ENCODE assay signal across 22 mouse cellular contexts in genomic region chr12:56522191-56522590, GRCm38 (mm10). TPM values are rescaled to one million over a fixed set of nuclear protein-coding genes. Genes with fewer than 3 reads are reported as not detected.
DNase-seq lines count a peak whose midpoint lies in the region; ATAC-seq and TF ChIP-seq lines count a peak whose summit lies in the region.
"Had no signal": no experiment of that assay in that cellular context is flagged by ENCODE, and none has a peak within 500 bp of the region (broad histone marks: within the 10 kb centered on the region; RNA-seq: fewer than 3 reads in every experiment).

No protein-coding gene starts in this region.

- H3K36me3 ChIP-seq in lung, postnatal 0 days (ENCODE audit: insufficient read depth, low read length): no peaks in the 10 kb centered on the region
- H3K36me3 ChIP-seq: embryonic facial prominence, embryonic 12.5 days; heart, embryonic 15.5 days; hindbrain, embryonic 15.5 days had no signal

- no peak for TF ChIP-seq CTCF in lung, adult 2 months (IDR thresholded peaks at IDR 0.05; ENCODE audit: insufficient read depth, low read length)
- TF ChIP-seq CTCF in lung, postnatal 0 days (IDR thresholded peaks at IDR 0.05): no peak
- TF ChIP-seq CTCF in brain, embryonic 14.5 days (IDR thresholded peaks at IDR 0.05; ENCODE audit: borderline replicate concordance, extremely low read depth, insufficient read depth, insufficient read length): no peak

- H3K27ac ChIP-seq in lung, postnatal 0 days (ENCODE audit: low read length): peak overlapping the region; percentile 84
- H3K27ac ChIP-seq: embryonic facial prominence, embryonic 12.5 days; heart, adult 2 months; heart, embryonic 15.5 days; hindbrain, embryonic 15.5 days had no signal

- H3K9ac ChIP-seq in lung, postnatal 0 days (replicated peaks; ENCODE audit: low read depth): 0 out of 2 replicates have a peak overlapping the region, but pooled peaks have one; percentile 0
- H3K9ac ChIP-seq: embryonic facial prominence, embryonic 12.5 days; forebrain, embryonic 13.5 days; forebrain, postnatal 0 days; heart, embryonic 15.5 days; hindbrain, embryonic 15.5 days had no signal

- no peak for TF ChIP-seq POLR2A in lung, adult 2 months (IDR thresholded peaks at IDR 0.05; ENCODE audit: borderline replicate concordance, extremely low read depth, low read depth, low read length)
- TF ChIP-seq POLR2A in brain, embryonic 14.5 days (IDR thresholded peaks at IDR 0.05; ENCODE audit: borderline replicate concordance, extremely low read depth, insufficient read depth, insufficient read length, poor library complexity, severe bottlenecking): no peak

- peak; percentile 26 for DNase-seq in embryo, embryonic 9.5 days (ENCODE audit: extremely low spot score)
- no peak for DNase-seq in embryo, embryonic 11 days
- peak; percentile 35 for DNase-seq in lung, adult 2 months
- DNase-seq in lung, postnatal 36 days: no peak
- no peak for DNase-seq in lung, postnatal 0 days (ENCODE audit: low spot score)
- DNase-seq in lung, postnatal 14 days: no peak
- DNase-seq in brain, embryonic 14.5 days (ENCODE audit: low read depth): peak; percentile 14
- DNase-seq: adrenal gland, postnatal 10 days; cerebellum, adult 11-12 months; cerebellum, adult 9-10 months; cerebellum, postnatal 25 days; gastrocnemius, postnatal 14 days; heart, adult 2 months; heart, postnatal 14 days had no signal

- H3K9me3 ChIP-seq in lung, postnatal 0 days (ENCODE audit: low read length): no peaks in the 10 kb centered on the region
- H3K9me3 ChIP-seq: embryonic facial prominence, embryonic 12.5 days; forebrain, embryonic 13.5 days; heart, embryonic 15.5 days; hindbrain, embryonic 15.5 days had no signal

- no peak for TF ChIP-seq EP300 in lung, postnatal 0 days (IDR thresholded peaks at IDR 0.05)

- H3K4me1 ChIP-seq in lung, adult 2 months (ENCODE audit: control insufficient read depth, insufficient read depth, low read length): no peaks in the 10 kb centered on the region; the same call in 1 of the 2 replicates
- H3K4me1 ChIP-seq in lung, postnatal 0 days (ENCODE audit: insufficient read depth, low read depth, low read length): no peaks in the 10 kb centered on the region
- H3K4me1 ChIP-seq: forebrain, embryonic 13.5 days; hindbrain, embryonic 15.5 days had no signal

- WGBS in lung, adult 2 months: 27% methylated on average over 4 of the region's 4 CpGs
- WGBS in lung, postnatal 0 days: 24% methylated on average over 4 of the region's 4 CpGs

- H3K27me3 ChIP-seq in lung, postnatal 0 days (replicated peaks; ENCODE audit: insufficient read depth, low read length): peaks cover 17% of the 10 kb centered on the region

- ATAC-seq in lung, postnatal 0 days: no peak
- ATAC-seq: forebrain, embryonic 13.5 days; forebrain, postnatal 0 days had no signal

- H3K4me3 ChIP-seq in lung, adult 2 months (replicated peaks; ENCODE audit: extremely low read depth, low read depth, low read length): no peak overlapping the region
- no peak overlapping the region for H3K4me3 ChIP-seq in lung, postnatal 0 days (ENCODE audit: low read depth, low read length)
- H3K4me3 ChIP-seq: embryonic facial prominence, embryonic 12.5 days; heart, adult 2 months; heart, embryonic 15.5 days; hindbrain, embryonic 15.5 days had no signal

- H3K4me2 ChIP-seq in lung, postnatal 0 days (replicated peaks; ENCODE audit: low read depth, low read length): peak overlapping the region; percentile 29
- H3K4me2 ChIP-seq: embryonic facial prominence, embryonic 12.5 days; heart, embryonic 11.5 days; heart, embryonic 15.5 days; hindbrain, embryonic 15.5 days had no signal

RNA-seq across cellular contexts. Expression of gene Nkx2-1, which starts 14.5 kb away (rescaled TPM):
- polyA plus RNA-seq in lung, adult 2 months (2012; rRNA removed): 267 and 400 TPM in 2 replicates
- 62.7 and 68.7 TPM in 2 replicates for polyA plus RNA-seq in lung, postnatal 0 days (2015; fragmentation: Nextera tagmentation; extraction: Ambion mirVana)
- 29.4 and 75.7 TPM in 2 replicates for polyA plus RNA-seq in brain, embryonic 14.5 days (2012; rRNA removed)
- polyA plus RNA-seq: C2C12; gonadal fat pad, adult 2 months had no signal

Comparison
In these comparisons a context has a peak if more than half of its experiments do, and no peak if none do; other contexts are left out.
1. DNase-seq: peak in embryo, embryonic 9.5 days (single experiment), lung, adult 2 months (single experiment) and brain, embryonic 14.5 days (single experiment); none in embryo, embryonic 11 days (single experiment), lung, postnatal 36 days (single experiment), lung, postnatal 0 days (single experiment) and lung, postnatal 14 days (single experiment).